Mouse (Mus musculus) cerebellum, postnatal 25 days (tissue): ENCODE measurements around the gene Il13.

Source experiments
- DNase-seq, 2 experiments: peaks; one replicate each; pipeline ENCODE4 v3.0.0; 2021; ENCODE audit warnings: mixed read lengths in 2 of 2

The Il13 gene

GRCm38 (mm10) chr11:53634556-53634955 lies at the start of gene Il13:
TSS of gene Il13 (minus strand) at chr11:53634702.
- DNase-seq = no peak

DNA sequence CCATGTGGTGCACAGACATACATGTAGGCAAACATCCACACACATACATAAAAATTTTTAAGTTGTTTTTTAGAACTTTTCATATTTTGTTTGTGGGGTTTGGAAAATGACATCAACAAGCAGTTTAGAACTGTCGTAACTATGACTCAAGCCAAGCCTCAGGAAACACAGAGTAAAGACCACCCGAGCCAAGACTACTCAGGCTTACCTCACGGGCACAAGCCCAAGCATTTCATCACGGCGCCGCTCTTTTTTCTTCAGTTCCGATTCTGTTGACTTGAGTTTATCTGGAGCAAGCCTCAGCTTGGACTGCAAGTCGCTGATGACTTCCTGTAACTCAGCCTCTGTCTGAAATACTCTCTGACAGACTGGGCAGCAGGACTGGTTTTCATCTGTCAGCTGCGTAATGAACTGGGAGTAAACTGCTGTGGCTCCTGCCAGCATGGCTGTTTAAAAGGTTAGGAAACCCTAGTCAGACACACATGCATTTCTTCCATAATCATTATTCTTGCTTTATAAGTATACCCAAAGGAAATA lies 48.6 kb upstream of the Il13 start:
- no peak for DNase-seq

GRCm38 (mm10) chr11:53682170-53682569 lies 47.7 kb upstream of the Il13 start:
- no peak for DNase-seq

DNA sequence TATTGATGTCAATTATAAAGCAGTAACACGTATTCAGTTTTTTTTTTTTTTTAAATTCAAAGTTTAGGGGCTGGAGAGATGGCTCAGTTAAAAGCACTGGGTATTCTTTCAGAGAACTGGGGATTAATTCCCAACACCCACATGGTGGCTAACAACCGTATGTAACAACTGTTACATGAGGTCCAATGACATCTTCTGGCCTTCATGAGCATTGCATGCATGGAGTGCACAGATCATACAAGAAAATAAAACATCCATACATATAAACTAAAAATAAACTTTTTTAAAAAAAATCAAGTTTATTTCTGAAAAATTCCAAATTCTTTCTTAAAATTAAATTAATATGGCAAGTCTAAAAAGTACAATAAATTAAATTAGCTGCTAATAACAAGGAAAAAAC lies 47.2 kb upstream of the Il13 start:
- no peak for DNase-seq

GRCm38 (mm10) chr11:53680141-53680540 lies 45.6 kb upstream of the Il13 start:
- no peak for DNase-seq

DNA sequence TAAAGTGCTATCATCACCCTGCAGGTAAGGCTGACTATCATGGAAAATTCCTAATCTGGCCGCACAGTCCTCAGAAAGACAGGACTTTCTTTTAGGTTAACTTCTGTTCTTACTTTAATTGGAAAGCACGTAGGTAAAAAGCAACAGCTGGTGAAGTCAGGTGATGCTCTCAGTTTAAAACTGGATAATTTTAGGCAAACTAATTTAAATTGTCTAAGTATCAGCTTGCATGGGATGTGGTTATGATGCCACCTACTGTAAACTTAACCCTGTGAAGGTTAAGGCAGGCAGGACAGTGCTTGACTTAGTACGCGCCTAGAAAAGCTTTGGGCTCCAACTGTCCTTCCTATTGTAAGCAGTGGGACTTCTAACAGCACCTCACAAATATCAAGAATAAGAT lies 36.9 kb upstream of the Il13 start:
- DNase-seq = no peak

- no peak for DNase-seq
These were observed 29.6 kb upstream of the Il13 start for GRCm38 (mm10) chr11:53664091-53664490.

- peak; percentile 9 to 10 for DNase-seq
These were observed 28.5 kb upstream of the Il13 start for GRCm38 (mm10) chr11:53662794-53663674.

DNA sequence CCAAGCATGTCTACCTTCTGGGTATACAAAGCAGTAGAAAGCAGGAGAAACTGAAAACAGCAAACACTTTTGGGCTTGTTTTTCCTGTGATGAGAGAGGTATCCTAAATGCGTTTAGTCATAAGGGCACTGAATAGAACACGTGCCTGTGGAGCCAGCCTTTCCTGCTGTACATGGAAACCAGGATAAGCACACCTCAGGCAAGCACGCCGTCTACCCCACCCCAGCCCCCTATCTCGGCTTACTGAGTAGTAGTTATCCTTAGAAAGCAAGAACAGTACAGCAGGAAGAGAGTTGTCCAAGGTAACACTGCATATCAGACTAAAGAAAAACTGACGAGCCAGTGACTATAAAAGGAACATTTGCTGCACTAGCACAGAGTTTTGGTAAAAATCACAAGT lies 23.3 kb upstream of the Il13 start:
- DNase-seq = no peak

- no peak for DNase-seq
These were observed 22.9 kb upstream of the Il13 start for GRCm38 (mm10) chr11:53657381-53657780.

DNA sequence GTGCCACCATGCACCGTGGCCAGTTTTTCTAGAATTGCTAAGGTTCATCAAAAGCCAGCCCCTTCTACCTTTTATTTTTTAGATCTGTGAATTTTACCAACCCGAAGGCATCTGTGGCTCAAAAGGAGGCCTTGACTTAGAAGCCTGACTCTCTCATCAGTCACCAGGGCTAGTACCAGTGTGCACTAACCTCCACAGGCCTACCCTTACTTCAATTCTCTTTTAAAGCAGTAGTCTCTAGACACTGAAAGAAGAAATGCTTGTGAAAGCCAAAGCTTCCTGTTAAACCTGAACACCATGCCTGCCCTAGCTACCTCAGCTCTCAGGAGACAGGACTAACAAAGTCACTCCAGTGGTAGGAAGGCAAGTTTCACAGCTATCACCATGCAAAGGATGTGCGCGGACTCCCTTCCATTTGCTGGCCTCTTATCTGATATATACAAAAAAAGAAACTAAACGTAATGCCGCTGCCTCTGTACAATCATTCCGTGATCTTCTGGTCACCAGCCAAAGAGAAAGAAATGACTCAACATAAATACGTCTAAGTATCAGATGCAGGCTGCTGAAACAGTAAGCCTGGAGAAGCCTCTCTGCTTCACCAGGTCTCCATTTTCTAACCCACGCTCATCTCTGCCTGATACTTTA lies 22.2 kb upstream of the Il13 start:
- no peak for DNase-seq

- no peak for DNase-seq
These were observed 20.5 kb upstream of the Il13 start for GRCm38 (mm10) chr11:53655043-53655442.

GRCm38 (mm10) chr11:53652427-53652826 lies 17.9 kb upstream of the Il13 start:
- no peak for DNase-seq

- DNase-seq = no peak
These were observed 16.9 kb upstream of the Il13 start for GRCm38 (mm10) chr11:53651441-53651840.

DNA sequence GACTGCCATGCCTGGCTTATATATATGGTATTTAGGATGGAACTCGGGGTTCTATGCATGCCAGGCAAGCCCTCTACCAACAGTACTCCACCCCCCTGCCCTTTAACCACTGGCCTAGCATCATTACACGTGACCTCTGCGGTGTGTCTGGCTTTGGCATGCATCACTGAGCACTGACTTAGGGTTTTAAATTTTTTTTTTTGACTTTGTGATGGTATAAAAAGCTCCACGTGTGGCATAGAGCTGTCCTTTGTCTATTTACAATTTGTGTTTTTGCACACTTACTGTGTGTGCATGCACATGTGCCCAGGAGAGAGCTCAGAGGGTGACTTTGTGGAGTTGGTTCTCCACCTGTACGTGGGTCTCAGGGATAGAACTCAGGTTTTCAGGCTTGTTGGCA lies 9.5 kb upstream of the Il13 start:
- DNase-seq = no peak

DNA sequence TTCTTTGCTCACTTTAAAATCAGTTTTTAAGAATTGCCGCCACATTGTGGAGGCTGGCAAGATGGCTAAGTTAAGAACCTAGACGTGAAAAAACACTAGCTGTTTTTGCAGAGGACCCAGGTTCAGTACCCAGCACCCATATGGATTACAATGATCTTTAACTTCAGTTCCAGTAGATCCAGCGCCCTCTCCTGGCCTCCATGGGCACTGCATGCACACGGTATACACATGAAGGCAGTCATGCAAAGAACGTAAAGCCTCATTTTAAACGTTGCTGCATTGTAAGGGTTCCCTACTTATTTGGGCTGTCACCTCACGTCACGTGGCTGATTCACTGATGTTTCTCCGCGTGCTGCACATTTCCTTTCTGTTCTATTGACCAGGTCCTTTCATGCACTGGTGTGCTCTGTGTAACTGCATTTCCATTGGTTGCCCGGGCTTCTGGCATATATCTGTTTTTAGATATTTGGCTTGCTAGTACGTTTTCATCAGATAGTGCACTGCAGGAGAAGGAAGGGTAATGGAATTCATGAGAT lies 8.3 kb upstream of the Il13 start:
- DNase-seq = no peak

DNA sequence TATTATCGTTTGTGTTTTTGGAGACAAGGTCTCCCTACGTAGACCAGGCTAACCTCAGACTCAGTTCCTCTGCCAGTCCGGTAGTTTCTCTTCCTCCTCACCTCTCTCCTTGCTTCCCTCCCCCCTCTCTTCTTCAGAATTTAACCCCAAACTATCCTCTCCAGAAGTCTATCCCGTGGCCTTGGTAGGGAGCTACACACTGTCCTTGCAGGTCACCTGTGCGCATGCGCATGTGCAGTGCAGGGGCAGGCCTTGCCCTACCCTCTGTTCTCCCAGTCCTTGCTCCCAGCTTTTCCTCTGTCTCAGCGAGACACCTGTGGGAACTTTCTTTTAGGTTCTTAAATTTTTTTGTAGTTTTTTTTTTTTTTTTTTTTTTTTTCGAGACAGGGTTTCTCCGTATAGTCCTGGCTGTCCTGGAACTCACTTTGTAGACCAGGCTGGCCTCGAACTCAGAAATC lies 3.3 kb upstream of the Il13 start:
- no peak for DNase-seq

- DNase-seq = no peak
These were observed 2.7 kb upstream of the Il13 start for GRCm38 (mm10) chr11:53637046-53637802.

DNA sequence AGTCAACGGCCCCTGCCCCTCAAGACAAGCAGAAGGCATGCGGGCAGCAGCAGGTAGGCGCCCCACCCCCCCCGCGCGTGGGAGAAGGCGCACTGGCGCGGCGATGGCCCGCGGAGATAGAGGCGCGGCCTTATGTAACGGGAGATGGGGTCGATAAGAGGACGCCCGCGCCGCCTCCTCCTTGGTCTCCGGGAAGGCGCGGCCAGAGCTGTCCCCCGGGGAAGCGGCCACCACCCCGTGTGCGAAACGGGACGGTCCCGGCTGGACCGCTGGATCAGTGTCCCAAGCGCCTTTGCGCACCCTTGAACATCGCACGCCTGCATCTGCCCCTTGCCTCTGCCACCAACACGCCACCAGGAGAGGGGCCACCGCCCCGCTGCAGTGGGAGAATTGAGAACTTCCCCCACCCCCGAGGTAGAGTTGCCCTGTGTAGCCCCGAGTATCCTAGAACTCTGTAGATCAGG lies 1.7 kb upstream of the Il13 start:
- DNase-seq = peak; percentile 34 to 64

GRCm38 (mm10) chr11:53635590-53636182 lies 1.2 kb upstream of the Il13 start:
- no peak for DNase-seq

DNA sequence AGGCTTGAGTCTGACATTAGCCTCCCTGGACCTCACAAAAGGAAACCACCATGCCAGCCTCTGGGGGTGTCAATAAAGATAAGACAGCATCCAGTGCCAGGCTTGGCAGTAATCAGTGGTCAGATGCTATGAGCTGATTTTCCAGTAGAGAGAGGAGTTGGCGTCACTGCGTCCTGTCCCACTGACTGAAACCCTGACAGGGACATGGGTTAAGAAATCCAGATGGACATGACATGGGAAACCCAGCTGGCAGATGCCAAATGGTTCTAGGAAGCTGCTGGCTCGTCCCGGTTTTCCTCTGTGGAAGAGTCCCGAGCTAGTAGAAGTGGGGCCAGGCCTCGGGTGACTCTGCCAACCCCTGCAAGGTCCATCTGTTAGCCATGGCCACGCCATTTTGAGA lies 858 bp downstream of the Il13 start:
- DNase-seq = no peak

DNA sequence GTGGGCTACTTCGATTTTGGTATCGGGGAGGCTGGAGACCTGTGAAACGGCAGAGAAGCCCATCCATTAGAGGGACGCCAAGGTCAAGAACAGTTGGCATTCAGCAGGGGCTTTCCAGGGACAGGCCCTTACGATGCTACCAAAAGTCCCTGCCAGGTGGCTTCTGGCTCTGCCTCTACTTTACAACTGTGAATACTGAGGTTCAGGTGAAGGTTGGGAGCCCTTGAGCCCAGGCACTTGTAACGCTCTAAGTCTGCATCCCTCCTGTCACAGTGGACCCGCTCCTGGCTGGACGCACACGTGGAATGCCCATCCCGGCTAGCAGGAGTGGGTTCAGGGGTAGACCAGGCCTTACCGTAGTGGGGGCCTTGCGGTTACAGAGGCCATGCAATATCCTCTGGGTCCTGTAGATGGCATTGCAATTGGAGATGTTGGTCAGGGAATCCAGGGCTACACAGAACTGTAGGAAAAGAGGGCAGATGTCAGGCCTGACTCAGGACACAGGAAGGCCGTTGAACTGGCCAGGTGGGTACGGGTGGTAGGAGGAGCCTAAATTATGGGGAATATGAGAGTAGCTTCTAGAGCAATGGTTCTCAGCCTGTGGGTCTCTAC lies 2.3 kb downstream of the Il13 start:
- DNase-seq = peak in 1 of 2 experiments; percentile 47
